Mouse (Mus musculus) CH12.LX (cell line): ENCODE results near the gene Padi1. TPM values are rescaled to one million over a fixed set of nuclear protein-coding genes. Genes with fewer than 3 reads are reported as not detected.

Experiments
- DNase-seq: peaks from one replicate; pipeline ENCODE4 v3.0.0-alpha.2; 2013; ENCODE audit errors: extremely low read depth
- H3K27ac ChIP-seq: 2 replicates; pipeline ENCODE4 v1.5.1; 2012; ENCODE audit warnings: low read depth, mild to moderate bottlenecking, control low read depth, moderate library complexity; ENCODE audit not compliant: insufficient read depth
- H3K27me3 ChIP-seq: replicated peaks from 2 replicates; pipeline ENCODE3; 2012; ENCODE audit warnings: inconsistent platforms
- H3K36me3 ChIP-seq, 2 experiments: replicated peaks in 1 of 2; 2 replicates each; pipeline versions ENCODE3 to v1.6.1; 2012; ENCODE audit warnings: inconsistent platforms in 1 of 2, low read length in 1 of 2, mild to moderate bottlenecking in 1 of 2, mixed read lengths in 1 of 2, moderate library complexity in 1 of 2; ENCODE audit not compliant: control insufficient read depth in 1 of 2, insufficient read depth in 1 of 2
- H3K4me1 ChIP-seq, 2 experiments: 2 replicates each; pipeline ENCODE4 v1.6.1; 2012; ENCODE audit warnings: inconsistent platforms in 1 of 2, moderate library complexity in 1 of 2; ENCODE audit not compliant: insufficient read depth in 2 of 2, control insufficient read depth in 1 of 2
- H3K4me2 ChIP-seq: 2 replicates; pipeline ENCODE4 v1.6.1; 2012; ENCODE audit warnings: low read depth, mild to moderate bottlenecking, control low read depth; ENCODE audit not compliant: poor library complexity, insufficient read depth, severe bottlenecking
- H3K4me3 ChIP-seq, 3 experiments: fragments of 150-350 bp in 1 of 3; sonication (generic) in 1 of 3; replicated peaks in 1 of 3; 2 replicates each; pipeline versions ENCODE3 to v1.5.1; 2011 to 2012; ENCODE audit warnings: low read depth in 2 of 3, low read length in 2 of 3, mild to moderate bottlenecking in 2 of 3, moderate library complexity in 2 of 3, control low read depth in 1 of 3, improper control_type of control experiment in 1 of 3, inconsistent platforms in 1 of 3, mixed read lengths in 1 of 3; ENCODE audit not compliant: poor library complexity in 1 of 3
- H3K79me2 ChIP-seq: replicated peaks from 2 replicates; pipeline ENCODE4 v1.6.1; 2012; ENCODE audit warnings: mild to moderate bottlenecking, moderate library complexity; ENCODE audit not compliant: control insufficient read depth, poor library complexity, insufficient read depth, severe bottlenecking; ENCODE audit errors: extremely low read depth
- H3K9ac ChIP-seq: 2 replicates; pipeline ENCODE4 v1.6.1; 2012; ENCODE audit warnings: low read depth, mild to moderate bottlenecking, control low read depth, moderate library complexity; ENCODE audit not compliant: insufficient read depth
- H3K9me3 ChIP-seq: replicated peaks from 2 replicates; pipeline ENCODE3; 2012; ENCODE audit warnings: low read length, inconsistent platforms, mixed read lengths
- BHLHE40 ChIP-seq: IDR thresholded peaks from 2 replicates; pipeline ENCODE4 v1.6.1; 2011; ENCODE audit warnings: mild to moderate bottlenecking, low read depth, low read length, improper control_type of control experiment
- CHD1 ChIP-seq: IDR thresholded peaks from 2 replicates; pipeline ENCODE4 v1.6.1; 2012; ENCODE audit warnings: low read depth, low read length, improper control_type of control experiment, inconsistent platforms
- CTCF ChIP-seq, 2 experiments: IDR thresholded peaks in 1 of 2; conservative IDR thresholded peaks in 1 of 2; 2 replicates each; pipeline ENCODE4 v1.5.1; 2011 to 2012; ENCODE audit warnings: low read depth in 2 of 2, low read length in 2 of 2, improper control_type of control experiment in 1 of 2, inconsistent platforms in 1 of 2, mild to moderate bottlenecking in 1 of 2, moderate library complexity in 1 of 2
- E2F4 ChIP-seq: IDR thresholded peaks from 2 replicates; pipeline ENCODE4 v1.6.1; 2011; ENCODE audit warnings: low read depth, low read length, improper control_type of control experiment; ENCODE audit not compliant: insufficient replicate concordance
- ELF1 ChIP-seq: IDR thresholded peaks from 2 replicates; pipeline ENCODE4 v1.6.1; 2014; ENCODE audit warnings: low read depth, mild to moderate bottlenecking, inconsistent platforms, low read length, improper control_type of control experiment
- EP300 ChIP-seq: IDR thresholded peaks from 2 replicates; pipeline ENCODE4 v1.6.1; 2011; ENCODE audit warnings: low read length, improper control_type of control experiment
- GABPA ChIP-seq: IDR thresholded peaks from 2 replicates; pipeline ENCODE4 v1.6.1; 2012; ENCODE audit warnings: low read depth, low read length, improper control_type of control experiment, inconsistent platforms; ENCODE audit not compliant: insufficient replicate concordance
- HCFC1 ChIP-seq: IDR thresholded peaks from 2 replicates; pipeline ENCODE4 v1.6.1; 2012; ENCODE audit warnings: low read depth, mild to moderate bottlenecking, inconsistent platforms, low read length, improper control_type of control experiment
- IRF4 ChIP-seq: IDR thresholded peaks from 2 replicates; pipeline ENCODE4 v1.6.1; 2014; ENCODE audit warnings: low read depth, mild to moderate bottlenecking, inconsistent platforms, low read length, improper control_type of control experiment
- JUN ChIP-seq: IDR thresholded peaks from 2 replicates; pipeline ENCODE4 v1.6.1; 2011; ENCODE audit warnings: low read depth, mild to moderate bottlenecking, low read length, improper control_type of control experiment, moderate library complexity; ENCODE audit not compliant: insufficient read depth
- JUND ChIP-seq: conservative IDR thresholded peaks from 2 replicates; pipeline ENCODE4 v1.6.1; 2011; ENCODE audit warnings: low read depth, low read length, improper control_type of control experiment
- MAFK ChIP-seq: IDR thresholded peaks from 2 replicates; pipeline ENCODE4 v1.6.1; 2011; ENCODE audit warnings: low read length, improper control_type of control experiment; ENCODE audit not compliant: insufficient replicate concordance
- MAX ChIP-seq: IDR thresholded peaks from 2 replicates; pipeline ENCODE4 v1.6.1; 2011; ENCODE audit warnings: low read length, improper control_type of control experiment
- MYC ChIP-seq: IDR thresholded peaks from 2 replicates; pipeline ENCODE4 v1.6.1; 2011; ENCODE audit warnings: low read depth, mild to moderate bottlenecking, improper control_type of control experiment, low read length
- NELFE ChIP-seq: IDR thresholded peaks from 2 replicates; pipeline ENCODE4 v1.6.1; 2011; ENCODE audit warnings: low read depth, low read length, improper control_type of control experiment
- PAX5 ChIP-seq: IDR thresholded peaks from 2 replicates; pipeline ENCODE4 v1.6.1; 2012; ENCODE audit warnings: low read length, inconsistent platforms, mixed read lengths
- POLR2A ChIP-seq: IDR thresholded peaks from 2 replicates; pipeline ENCODE4 v1.6.1; 2011; ENCODE audit warnings: low read depth, mild to moderate bottlenecking, improper control_type of control experiment, low read length
- POLR2AphosphoS2 ChIP-seq: IDR thresholded peaks from 2 replicates; pipeline ENCODE4 v1.6.1; 2011; ENCODE audit warnings: low read depth, low read length, improper control_type of control experiment
- RAD21 ChIP-seq: IDR thresholded peaks from 2 replicates; pipeline ENCODE4 v1.6.1; 2011; ENCODE audit warnings: low read depth, mild to moderate bottlenecking, low read length, improper control_type of control experiment, moderate library complexity
- RCOR1 ChIP-seq: conservative IDR thresholded peaks from 2 replicates; pipeline ENCODE4 v1.6.1; 2012; ENCODE audit warnings: low read depth, mild to moderate bottlenecking, inconsistent platforms, low read length, improper control_type of control experiment
- SIN3A ChIP-seq: IDR thresholded peaks from 2 replicates; pipeline ENCODE4 v1.6.1; 2012; ENCODE audit warnings: low read length, improper control_type of control experiment, inconsistent platforms
- SMC3 ChIP-seq: IDR thresholded peaks from 2 replicates; pipeline ENCODE4 v1.6.1; 2011; ENCODE audit warnings: low read depth, low read length, improper control_type of control experiment
- TBP ChIP-seq: conservative IDR thresholded peaks from 2 replicates; pipeline ENCODE4 v1.6.1; 2011; ENCODE audit warnings: low read depth, low read length, improper control_type of control experiment
- TCF12 ChIP-seq: IDR thresholded peaks from 2 replicates; pipeline ENCODE4 v1.6.1; 2014; ENCODE audit warnings: low read depth, mild to moderate bottlenecking, inconsistent platforms, low read length, improper control_type of control experiment
- UBTF ChIP-seq: IDR thresholded peaks from 2 replicates; pipeline ENCODE4 v1.6.1; 2012; ENCODE audit warnings: low read depth, mild to moderate bottlenecking, inconsistent platforms, low read length, improper control_type of control experiment, moderate library complexity
- USF2 ChIP-seq: conservative IDR thresholded peaks from 2 replicates; pipeline ENCODE4 v1.6.1; 2011; ENCODE audit warnings: low read depth, low read length, improper control_type of control experiment
- ZC3H11A ChIP-seq: IDR thresholded peaks from 2 replicates; pipeline ENCODE4 v1.6.1; 2012; ENCODE audit warnings: low read depth, mild to moderate bottlenecking, inconsistent platforms, low read length, improper control_type of control experiment
- dilution Hi-C: fragments of 300-500 bp; cut with MboI; formaldehyde crosslinking; loops from 2 replicates; pipeline ENCODE4 v1.14.3; 2020; ENCODE audit warnings: low sequenced_read_pairs; ENCODE audit not compliant: extremely low pct_unique_long_range_greater_than_20kb, extremely low pct_ligation_motif_present
- in situ Hi-C: fragments of 300-500 bp; cut with MboI; formaldehyde crosslinking; loops from 3 replicates; pipeline ENCODE4 v1.14.3; 2019; ENCODE audit warnings: low sequenced_read_pairs, low pct_ligation_motif_present, low pct_unique_long_range_greater_than_20kb, mixed read lengths
- polyA plus RNA-seq: library from polyadenylated mRNA; unstranded; fragments of >175 nt; gene quantifications from 2 replicates; pipeline ENCODE4 v1.2.1, GENCODE M21; 2012; ENCODE audit warnings: low read depth; ENCODE audit not compliant: insufficient read length
- total RNA-seq, 2 experiments: library from RNA; depleted of rRNA; stranded (reverse); fragments of 300-350 nt in 1 of 2; fragments of >200 nt in 1 of 2; gene quantifications; 2 replicates each; pipeline ENCODE4 v1.2.3; 2012 to 2014

The Padi1 gene
- total and polyA plus RNA-seq, 3 experiments = 0.04 TPM; not detected in 2

GRCm38 (mm10) chr4:140789983-140790382 is 55.6 kb downstream of the Padi1 start:
- Histone ChIP-seq H3K4me1 (no peaks in the 10 kb centered on the region), H3K4me2 (no peak overlapping the region), H3K36me3 (no peaks in the 10 kb centered on the region), H3K9me3 (peaks cover 13% of the 10 kb centered on the region), H3K27me3 (peaks cover 38% of the 10 kb centered on the region), H3K27ac (no peak overlapping the region), H3K79me2 (no peaks in the 10 kb centered on the region), H3K4me3 (no peak overlapping the region), H3K9ac (no peak overlapping the region)
- DNase-seq = no peak
- dilution Hi-C loops (no loop called here), in situ Hi-C loops (loop anchor here (5.0 kb wide), 1 partner anchor 117 kb away; the partner anchor contains the start of gene Padi2)
- no peak for TF ChIP-seq MAFK
- TF ChIP-seq CHD1 = no peak
- TF ChIP-seq EP300 = no peak
- no peak for TF ChIP-seq TCF12
- TF ChIP-seq SMC3 = no peak
- TF ChIP-seq JUN = no peak
- no peak for TF ChIP-seq GABPA
- no peak for TF ChIP-seq PAX5
- no peak for TF ChIP-seq MAX
- TF ChIP-seq ELF1 = no peak

GRCm38 (mm10) chr4:140788983-140789382 is 56.6 kb downstream of the Padi1 start:
- no peak overlapping the region for H3K4me3 ChIP-seq
- dilution Hi-C loops = no loop called here

GRCm38 (mm10) chr4:140788264-140788663 is 57.3 kb downstream of the Padi1 start:
- no peaks in the 10 kb centered on the region for H3K4me1 ChIP-seq
- H3K27me3 ChIP-seq = peaks cover 33% of the 10 kb centered on the region
- H3K4me3 ChIP-seq = no peak overlapping the region
- in situ Hi-C loops (loop anchor here (5.0 kb wide), 1 partner anchor 119 kb away; the partner anchor contains the start of gene Padi2), dilution Hi-C loops (no loop called here)
- H3K36me3 ChIP-seq = no peaks in the 10 kb centered on the region
- H3K4me2 ChIP-seq = no peak overlapping the region
- TF ChIP-seq SIN3A = no peak
- TF ChIP-seq ZC3H11A = no peak
- TF ChIP-seq MYC = no peak
- no peak for TF ChIP-seq JUND
- no peak for TF ChIP-seq MAFK
- TF ChIP-seq RAD21 = no peak
- no peak for TF ChIP-seq TCF12
- TF ChIP-seq NELFE = no peak
- TF ChIP-seq RCOR1 = no peak
- no peak for TF ChIP-seq BHLHE40
- no peak for TF ChIP-seq USF2
- no peak for TF ChIP-seq IRF4
- TF ChIP-seq E2F4 = no peak
- TF ChIP-seq TBP = no peak
- H3K27ac ChIP-seq = no peak overlapping the region
- no peak for DNase-seq
- peaks cover 20% of the 10 kb centered on the region for H3K9me3 ChIP-seq
- no peaks in the 10 kb centered on the region for H3K79me2 ChIP-seq
- no peak overlapping the region for H3K9ac ChIP-seq

More at GRCm38 (mm10) chr4:140788983-140789382, 56.6 kb downstream of the Padi1 start:
- no peak overlapping the region for H3K4me2 ChIP-seq
- peaks cover 20% of the 10 kb centered on the region for H3K9me3 ChIP-seq
- no peak overlapping the region for H3K9ac ChIP-seq
- in situ Hi-C loops = loop anchor here (5.0 kb wide), 1 partner anchor 118 kb away; the partner anchor contains the start of gene Padi2
- H3K36me3 ChIP-seq = no peaks in the 10 kb centered on the region
- no peak for TF ChIP-seq POLR2A
- TF ChIP-seq GABPA = no peak
- peak; percentile 75 for TF ChIP-seq RAD21
- TF ChIP-seq POLR2AphosphoS2 = no peak
- TF ChIP-seq JUND = no peak
- peak; percentile 80 for TF ChIP-seq SMC3
- no peak for TF ChIP-seq RCOR1
- TF ChIP-seq HCFC1 = no peak
- TF ChIP-seq UBTF = no peak
- peak; percentile 79 to 94 for TF ChIP-seq CTCF (conservative IDR thresholded peaks at IDR 0.05 in 1 of 2, IDR thresholded peaks at IDR 0.05 in 1 of 2; ENCODE audit: low read depth in 2 of 2, low read length in 2 of 2)
- TF ChIP-seq MAX = no peak
- no peak overlapping the region for H3K27ac ChIP-seq
- no peaks in the 10 kb centered on the region for H3K79me2 ChIP-seq
- DNase-seq = peak; percentile 45
- no peaks in the 10 kb centered on the region for H3K4me1 ChIP-seq
- H3K27me3 ChIP-seq = peaks cover 35% of the 10 kb centered on the region
